Mouse (Mus musculus) limb, embryonic 13.5 days (tissue): ENCODE data around the gene Spata18. TPM values are rescaled to one million over a fixed set of nuclear protein-coding genes. Genes with fewer than 3 reads are reported as not detected.

Experiments
- ATAC-seq: fragments of 200-750 bp; cut with Nextera tagmentation; 2 replicates; pipeline ENCODE4 v1.8.0; 2017; ENCODE audit warnings: low read depth, moderate number of reproducible peaks, moderate TSS enrichment; ENCODE audit not compliant: low FRiP score
- H3K27ac ChIP-seq: fragments of 300-500 bp; sonication (generic); 2 replicates; pipeline ENCODE4 v1.5.1; 2015; ENCODE audit warnings: inconsistent platforms, mild to moderate bottlenecking, moderate library complexity
- H3K27me3 ChIP-seq: fragments of 300-500 bp; sonication (generic); 2 replicates; pipeline ENCODE4 v1.6.1; 2015; ENCODE audit warnings: mild to moderate bottlenecking, inconsistent platforms
- H3K36me3 ChIP-seq: fragments of 300-500 bp; sonication (generic); 2 replicates; pipeline ENCODE4 v1.6.1; 2015; ENCODE audit warnings: inconsistent platforms, mild to moderate bottlenecking, moderate library complexity
- H3K4me1 ChIP-seq: fragments of 300-500 bp; sonication (generic); 2 replicates; pipeline ENCODE4 v1.6.1; 2015; ENCODE audit warnings: inconsistent platforms
- H3K4me2 ChIP-seq: fragments of 300-500 bp; sonication (generic); replicated peaks from 2 replicates; pipeline ENCODE4 v1.6.1; 2015; ENCODE audit warnings: inconsistent platforms, mild to moderate bottlenecking, moderate library complexity
- H3K4me3 ChIP-seq: fragments of 300-500 bp; sonication (generic); 2 replicates; pipeline ENCODE4 v1.5.1; 2015; ENCODE audit warnings: moderate library complexity, mild to moderate bottlenecking, inconsistent platforms
- H3K9ac ChIP-seq: fragments of 300-500 bp; sonication (generic); 2 replicates; pipeline ENCODE4 v1.6.1; 2015; ENCODE audit warnings: mild to moderate bottlenecking, inconsistent platforms
- H3K9me3 ChIP-seq: fragments of 300-500 bp; sonication (generic); 2 replicates; pipeline ENCODE4 v1.6.1; 2016; ENCODE audit warnings: inconsistent platforms
- WGBS: fragments of 180-500 bp; shearing (Covaris S2); methylation state at CpG from one replicate; pipeline ENCODE4 v1.1.7; 2015; 5-methylcytosine and 5-hydroxymethylcytosine counted together
- polyA plus RNA-seq: library from polyadenylated mRNA; unstranded; fragments of >200 nt; fragmentation: Nextera tagmentation; extraction: Ambion mirVana; gene quantifications from 2 replicates; pipeline ENCODE4 v1.2.1, GENCODE M21; 2015

Spata18 gene
- polyA plus RNA-seq, 1 experiment from 2014 or later: 1.9 TPM

DNA sequence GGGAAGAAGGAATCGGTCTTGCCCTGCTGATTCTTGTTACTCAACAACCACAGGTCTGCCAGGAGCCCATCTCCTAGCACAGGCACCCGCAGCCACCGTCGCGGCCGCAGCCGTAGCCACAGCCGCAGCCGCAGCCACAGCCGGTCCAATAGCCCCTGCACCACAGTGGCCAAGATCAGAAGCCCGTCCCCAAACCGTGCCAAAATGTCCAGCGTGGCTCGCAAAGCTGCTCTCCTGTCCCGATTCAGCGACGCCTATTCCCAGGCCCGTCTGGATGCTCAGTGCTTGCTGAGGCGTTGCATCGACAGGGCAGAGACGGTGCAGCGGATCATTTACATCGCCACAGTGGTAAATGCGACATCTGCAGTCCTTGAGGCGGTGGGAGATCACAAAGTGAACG, 18.2 kb downstream of the Spata18 start:
- whole genome bisulfite sequencing: 57% methylated on average over 26 of the region's 26 CpGs
- H3K4me3 ChIP-seq: no peak overlapping the region
- peak overlapping the region; percentile 25; the same call in 1 of the 2 replicates for H3K4me2 ChIP-seq
- peaks cover 5% of the 10 kb centered on the region; the same call in 1 of the 2 replicates for H3K4me1 ChIP-seq
- 0 out of 2 replicates have a peak overlapping the region, but pooled peaks have one; percentile 19 for H3K9ac ChIP-seq
- H3K9me3 ChIP-seq: no peaks in the 10 kb centered on the region
- no peaks in the 10 kb centered on the region for H3K36me3 ChIP-seq
- ATAC-seq: no peak
- peaks cover 7% of the 10 kb centered on the region; the same call in 1 of the 2 replicates for H3K27me3 ChIP-seq
- no peak overlapping the region for H3K27ac ChIP-seq

DNA sequence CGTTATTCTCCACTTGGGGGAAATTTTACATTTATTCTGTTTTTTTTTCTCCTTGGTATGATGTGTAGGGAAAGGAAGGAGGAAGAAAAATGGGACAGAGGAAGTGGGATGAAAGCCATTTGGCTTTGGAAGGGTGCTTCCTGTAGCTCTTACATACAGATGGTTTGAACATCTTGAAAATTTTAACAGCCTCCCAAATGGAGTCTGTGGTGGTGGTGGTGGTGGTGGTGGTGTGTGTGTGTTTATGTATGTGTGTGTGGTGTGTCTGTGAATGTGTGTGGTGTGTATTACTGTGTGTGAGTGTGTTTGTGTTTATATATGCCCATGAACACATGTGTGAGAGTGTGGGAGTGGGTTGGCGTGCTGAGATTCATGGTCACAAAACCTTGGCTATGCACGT, 24.4 kb downstream of the Spata18 start:
- Histone ChIP-seq H3K36me3 (no peaks in the 10 kb centered on the region), H3K27me3 (no peaks in the 10 kb centered on the region), H3K9ac (no peak overlapping the region), H3K9me3 (no peaks in the 10 kb centered on the region), H3K4me1 (peaks cover 13% of the 10 kb centered on the region; the same call in 1 of the 2 replicates), H3K27ac (no peak overlapping the region), H3K4me2 (no peak overlapping the region), H3K4me3 (no peak overlapping the region)
- ATAC-seq: no peak
- WGBS: 87% methylated on average over 3 of the region's 3 CpGs

DNA sequence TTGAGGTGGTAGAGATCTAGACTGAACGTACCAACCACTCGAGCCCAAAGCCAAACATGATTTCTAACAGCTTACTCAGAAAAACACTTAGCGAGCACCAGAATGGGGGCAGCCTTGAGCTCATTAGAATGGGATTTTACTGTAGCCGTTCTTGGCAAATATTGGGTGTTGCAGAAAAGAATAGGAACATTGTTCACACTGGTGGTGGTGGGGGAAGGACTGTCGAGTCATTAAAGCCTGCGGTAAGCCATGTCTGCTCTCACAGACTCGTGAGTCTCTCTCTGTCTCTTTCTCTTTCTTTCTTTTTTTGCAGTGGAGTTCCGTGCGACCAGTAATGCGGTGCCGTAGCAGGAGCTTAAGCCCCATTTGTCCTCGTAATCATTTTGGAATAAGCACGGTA, 25.4 kb downstream of the Spata18 start:
- Histone ChIP-seq H3K27me3 (no peaks in the 10 kb centered on the region), H3K9me3 (no peaks in the 10 kb centered on the region), H3K4me1 (peaks cover 13% of the 10 kb centered on the region; the same call in 1 of the 2 replicates), H3K4me3 (0 out of 2 replicates have a peak overlapping the region, but pooled peaks have one; percentile 19), H3K9ac (no peak overlapping the region), H3K36me3 (no peaks in the 10 kb centered on the region), H3K4me2 (peak overlapping the region; percentile 40), H3K27ac (peak overlapping the region; percentile 67)
- ATAC-seq: peak; percentile 51; the same call in 1 of the 2 replicates
- WGBS: 58% methylated on average over 13 of the region's 13 CpGs

DNA sequence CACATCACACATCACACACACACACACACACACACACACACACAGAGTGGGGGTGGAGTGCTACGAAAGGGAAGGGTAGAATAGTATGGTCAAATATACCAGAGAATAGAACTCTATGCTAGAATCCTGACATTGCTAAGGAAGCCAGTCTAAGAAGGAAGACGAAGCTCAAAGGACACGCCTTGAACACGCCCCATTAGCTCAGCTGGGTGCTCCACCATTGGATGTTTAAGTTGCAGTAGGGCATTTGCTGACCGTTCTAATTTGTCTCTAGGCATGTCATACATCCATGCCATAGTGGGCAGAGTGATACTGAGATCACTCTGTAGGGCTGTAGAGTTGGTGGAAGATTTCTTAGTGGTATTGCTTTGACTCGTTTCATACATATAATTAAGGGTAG, 32.0 kb downstream of the Spata18 start:
- Histone ChIP-seq H3K4me1 (peaks cover 11% of the 10 kb centered on the region; the same call in 1 of the 2 replicates), H3K4me2 (no peak overlapping the region), H3K9me3 (no peaks in the 10 kb centered on the region), H3K27me3 (no peaks in the 10 kb centered on the region), H3K4me3 (no peak overlapping the region), H3K27ac (no peak overlapping the region), H3K9ac (no peak overlapping the region), H3K36me3 (no peaks in the 10 kb centered on the region)
- WGBS: 75% methylated on average over 6 of the region's 6 CpGs
- no peak for ATAC-seq

DNA sequence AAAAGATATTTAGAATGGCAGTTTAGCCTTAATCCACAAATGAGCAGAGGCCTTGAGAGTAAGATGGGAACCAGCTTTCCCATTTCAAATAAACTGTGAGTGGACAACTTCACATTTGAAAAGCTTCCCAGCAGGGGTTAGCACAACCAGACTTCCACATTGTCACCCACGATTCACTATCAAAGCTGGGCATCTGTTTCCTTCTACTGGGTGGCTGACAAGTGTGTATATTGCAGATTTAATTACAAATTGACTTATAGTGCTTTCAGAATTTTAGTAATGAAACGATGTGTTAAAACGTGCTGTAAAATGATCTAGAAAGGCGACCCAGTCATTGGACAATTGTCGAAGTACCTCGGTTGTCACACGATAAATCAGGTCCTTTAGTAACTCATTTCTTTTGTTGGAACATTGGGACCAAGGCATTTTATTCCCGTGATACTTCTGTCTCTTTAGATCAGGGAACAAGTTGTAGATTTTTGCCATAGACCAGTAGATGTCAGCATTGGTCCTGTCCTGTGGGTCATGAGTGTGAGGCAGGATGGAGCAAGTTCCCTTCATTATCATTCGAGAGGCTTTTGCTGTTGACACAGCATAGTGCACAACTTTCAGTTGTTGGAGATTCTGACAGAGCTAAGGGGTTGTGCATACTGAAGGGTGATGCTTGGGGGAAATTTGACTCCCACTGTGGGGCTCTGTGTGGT, 32.7 kb downstream of the Spata18 start:
- WGBS: 40% methylated on average over 9 of the region's 9 CpGs
- Histone ChIP-seq H3K4me1 (peaks cover 18% of the 10 kb centered on the region; the same call in 1 of the 2 replicates), H3K9ac (no peak overlapping the region), H3K9me3 (no peaks in the 10 kb centered on the region), H3K27ac (no peak overlapping the region), H3K4me2 (no peak overlapping the region), H3K27me3 (no peaks in the 10 kb centered on the region), H3K36me3 (no peaks in the 10 kb centered on the region), H3K4me3 (no peak overlapping the region)
- ATAC-seq: no peak

DNA sequence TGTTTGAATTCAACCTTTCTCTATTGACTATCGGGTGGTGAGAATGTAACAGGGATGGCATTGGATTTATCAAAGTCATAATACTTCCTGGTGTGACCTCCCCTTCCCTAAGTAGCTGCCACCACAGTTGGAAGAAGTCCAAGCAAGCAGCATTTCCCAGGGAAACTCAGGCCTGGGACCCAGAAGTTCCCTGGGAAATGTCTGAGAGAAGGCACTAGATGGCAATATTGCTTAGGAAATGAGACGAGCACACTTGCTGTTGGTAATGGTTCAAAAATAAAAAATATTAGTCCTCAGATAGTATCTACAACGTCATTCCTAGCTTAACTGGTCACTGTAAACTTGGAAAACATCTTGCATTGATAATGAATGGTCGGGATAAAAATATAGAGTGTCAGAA, 35.0 kb downstream of the Spata18 start:
- H3K27ac ChIP-seq: no peak overlapping the region
- H3K27me3 ChIP-seq: no peaks in the 10 kb centered on the region
- no peak overlapping the region for H3K9ac ChIP-seq
- no peak overlapping the region for H3K4me3 ChIP-seq
- WGBS: 20% methylated on average over 4 of the region's 4 CpGs
- H3K9me3 ChIP-seq: no peaks in the 10 kb centered on the region
- no peaks in the 10 kb centered on the region for H3K36me3 ChIP-seq
- H3K4me2 ChIP-seq: no peak overlapping the region
- peaks cover 22% of the 10 kb centered on the region for H3K4me1 ChIP-seq
- peak; percentile 24; the same call in 1 of the 2 replicates for ATAC-seq

DNA sequence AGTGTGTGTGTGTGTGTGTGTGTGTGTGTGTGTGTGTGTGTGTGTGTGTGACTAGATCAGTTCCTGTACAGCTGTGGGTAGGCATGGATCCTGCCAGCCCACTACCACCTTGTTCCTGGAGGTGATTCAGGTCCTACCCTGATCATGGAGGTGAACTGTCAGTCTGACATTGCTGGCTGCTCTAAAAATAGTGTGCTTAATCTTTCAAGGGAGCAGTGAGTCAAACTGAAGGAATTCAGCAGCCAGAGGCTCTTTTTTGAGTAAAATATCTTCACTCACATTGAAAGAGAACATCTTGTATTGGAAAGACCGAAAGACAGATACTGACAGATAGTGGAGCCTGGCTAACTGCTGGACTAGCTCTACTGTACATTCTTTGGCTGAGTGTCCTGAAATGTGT, 37.4 kb downstream of the Spata18 start:
- H3K27ac ChIP-seq: no peak overlapping the region
- H3K9ac ChIP-seq: no peak overlapping the region
- 74% methylated on average over 1 of the region's 1 CpGs for WGBS

DNA sequence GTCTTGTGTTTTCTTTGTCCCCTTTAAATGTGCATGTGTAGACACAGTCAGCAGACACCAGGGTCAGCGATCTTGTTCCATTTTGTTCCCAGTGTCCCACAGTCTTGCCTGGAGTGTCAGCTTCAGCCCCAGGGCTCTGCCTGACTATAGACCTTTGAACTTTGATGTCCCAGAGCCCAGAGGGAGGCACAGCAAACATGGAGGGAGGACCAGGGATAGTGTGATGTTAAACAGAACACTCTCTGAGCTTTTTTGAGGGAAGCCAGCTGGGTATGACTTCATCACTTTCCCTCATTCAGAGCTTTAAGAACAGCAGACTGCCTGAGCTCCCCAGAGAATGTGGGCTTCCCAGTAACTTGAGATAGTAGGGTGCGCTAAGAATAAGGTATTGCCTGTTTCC, 39.0 kb downstream of the Spata18 start:
- Histone ChIP-seq H3K36me3 (no peaks in the 10 kb centered on the region), H3K9ac (no peak overlapping the region), H3K4me1 (peaks cover 48% of the 10 kb centered on the region), H3K27ac (peak overlapping the region; percentile 34; the same call in 1 of the 2 replicates), H3K4me2 (no peak overlapping the region), H3K27me3 (no peaks in the 10 kb centered on the region), H3K9me3 (no peaks in the 10 kb centered on the region), H3K4me3 (no peak overlapping the region)
- ATAC-seq: no peak
- 49% methylated on average over 2 of the region's 2 CpGs for WGBS

More for the DNA sequence above, 37.4 kb downstream of the Spata18 start:
- no peak for ATAC-seq
- Histone ChIP-seq H3K4me2 (no peak overlapping the region), H3K36me3 (no peaks in the 10 kb centered on the region), H3K27me3 (no peaks in the 10 kb centered on the region), H3K4me3 (no peak overlapping the region), H3K4me1 (peaks cover 33% of the 10 kb centered on the region), H3K9me3 (no peaks in the 10 kb centered on the region)

DNA sequence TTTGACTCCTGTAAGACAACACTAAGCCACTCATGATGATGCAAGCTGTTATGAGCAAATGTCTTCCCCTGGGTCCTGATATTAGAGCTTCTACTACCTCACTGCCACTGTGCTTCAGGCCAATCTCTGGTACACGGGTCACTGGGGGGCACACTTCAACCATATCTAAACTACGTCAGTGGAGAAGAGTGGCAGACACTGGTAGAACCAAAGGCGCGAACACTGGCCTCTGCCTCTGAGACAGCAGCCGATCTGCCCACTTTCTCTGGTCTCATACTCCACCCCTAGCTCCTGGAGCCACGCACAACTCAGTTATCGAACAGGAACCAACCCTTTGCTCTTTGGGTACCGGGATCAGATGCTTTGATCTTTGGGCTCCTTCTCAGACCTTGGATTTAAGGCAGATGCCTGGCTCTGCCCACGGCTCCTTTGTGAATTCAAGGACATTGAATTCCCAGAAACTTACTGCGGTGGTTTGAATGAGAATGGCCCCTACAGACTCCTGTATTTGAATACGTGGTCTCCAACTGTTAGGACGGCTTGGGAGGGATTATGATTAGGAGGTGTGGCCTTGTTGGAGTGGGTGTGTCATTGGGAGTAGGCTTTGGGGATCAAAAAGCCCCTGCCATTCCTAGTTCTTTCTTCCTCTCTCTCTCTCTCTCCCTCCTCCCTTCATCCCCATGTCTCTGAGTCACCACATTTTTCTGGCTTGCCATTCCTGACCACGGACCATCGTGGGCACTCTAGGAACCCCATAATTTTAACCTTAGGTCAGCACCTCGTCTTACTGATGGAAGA, 40.7 kb downstream of the Spata18 start:
- WGBS: 45% methylated on average over 15 of the region's 15 CpGs
- no peak for ATAC-seq
- H3K4me3 ChIP-seq: no peak overlapping the region

DNA sequence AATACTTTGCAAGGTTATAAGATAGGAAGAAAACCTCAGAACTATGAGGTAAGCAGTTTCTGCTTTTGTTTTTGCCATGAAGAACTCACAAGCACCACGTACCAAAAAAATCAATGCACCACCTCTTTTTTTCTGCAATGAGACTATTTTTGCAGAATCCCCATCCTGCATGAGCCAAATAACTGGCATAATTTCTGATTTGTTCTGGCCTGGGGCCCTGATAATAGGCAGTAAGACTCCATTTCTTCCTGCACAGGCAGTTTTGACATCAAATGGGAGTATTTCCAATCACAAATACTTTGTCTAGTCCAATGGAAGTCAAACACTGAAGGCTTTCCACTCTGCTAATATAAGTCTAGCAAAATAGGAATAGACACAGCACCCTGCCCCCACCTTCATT, 42.6 kb downstream of the Spata18 start:
- no peak overlapping the region for H3K4me2 ChIP-seq
- no peak overlapping the region for H3K4me3 ChIP-seq

More for the DNA sequence above, 40.7 kb downstream of the Spata18 start:
- Histone ChIP-seq H3K27me3 (no peaks in the 10 kb centered on the region), H3K4me2 (no peak overlapping the region), H3K27ac (no peak overlapping the region), H3K36me3 (no peaks in the 10 kb centered on the region), H3K9me3 (no peaks in the 10 kb centered on the region), H3K4me1 (peaks cover 48% of the 10 kb centered on the region), H3K9ac (no peak overlapping the region)

DNA sequence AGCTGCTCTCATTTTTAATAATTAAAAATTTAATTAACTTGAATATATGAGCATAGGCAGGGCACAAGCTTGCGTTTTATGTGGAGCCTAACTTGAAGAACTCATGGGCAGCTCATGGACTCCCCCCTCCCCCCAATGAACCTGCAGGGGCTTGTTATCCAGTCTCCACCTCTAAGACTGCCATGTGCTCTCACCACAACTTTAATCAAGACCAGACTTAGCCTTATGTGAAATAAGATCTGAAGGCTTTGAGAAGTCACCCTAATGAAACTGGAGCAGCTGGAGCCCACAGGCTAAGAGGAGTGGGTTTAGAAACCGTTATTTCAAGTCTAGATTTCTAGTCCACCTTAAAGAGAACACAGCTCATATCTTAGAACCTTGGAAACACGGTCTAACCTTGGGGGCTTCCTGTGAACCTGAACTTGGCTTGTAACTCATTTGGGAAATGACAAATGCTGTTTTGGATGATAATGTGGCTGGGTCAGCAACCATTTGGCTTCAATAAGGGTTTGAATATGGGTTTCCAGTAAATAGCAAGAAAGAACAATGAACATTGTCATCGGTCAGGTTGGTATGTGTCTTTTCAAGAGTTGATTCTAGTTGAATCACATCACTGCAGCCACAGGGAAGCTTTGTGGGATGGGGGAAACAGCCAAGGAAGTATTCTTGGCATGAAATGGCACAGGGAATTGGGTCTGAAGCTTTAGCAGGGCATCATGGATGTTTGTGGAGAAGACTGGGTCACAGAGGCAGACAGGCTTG, 43.3 kb downstream of the Spata18 start:
- no peak overlapping the region for H3K4me2 ChIP-seq
- WGBS: 21% methylated on average over 4 of the region's 4 CpGs
- H3K27me3 ChIP-seq: no peaks in the 10 kb centered on the region
- no peak overlapping the region for H3K9ac ChIP-seq
- H3K4me3 ChIP-seq: no peak overlapping the region
- H3K27ac ChIP-seq: peak overlapping the region; percentile 86
- H3K4me1 ChIP-seq: peaks cover 36% of the 10 kb centered on the region
- no peaks in the 10 kb centered on the region for H3K9me3 ChIP-seq
- peak; percentile 93 for ATAC-seq
- no peaks in the 10 kb centered on the region for H3K36me3 ChIP-seq

More for the DNA sequence above, 42.6 kb downstream of the Spata18 start:
- no peaks in the 10 kb centered on the region for H3K9me3 ChIP-seq
- 30% methylated on average over 1 of the region's 1 CpGs for WGBS
- ATAC-seq: peak; percentile 58; the same call in 1 of the 2 replicates
- no peaks in the 10 kb centered on the region for H3K27me3 ChIP-seq
- H3K27ac ChIP-seq: peak overlapping the region; percentile 75
- no peaks in the 10 kb centered on the region for H3K36me3 ChIP-seq
- no peak overlapping the region for H3K9ac ChIP-seq
- peaks cover 41% of the 10 kb centered on the region for H3K4me1 ChIP-seq
